Mouse (Mus musculus) CH12F3 (cell line): ENCODE measurements around the gene AC141477.1.

Experiments
- in situ Hi-C: fragments of 300-500 bp; cut with MboI; formaldehyde crosslinking; loops from 2 replicates; pipeline ENCODE4 v1.14.3; 2020; ENCODE audit warnings: low sequenced_read_pairs

AC141477.1 gene

DNA sequence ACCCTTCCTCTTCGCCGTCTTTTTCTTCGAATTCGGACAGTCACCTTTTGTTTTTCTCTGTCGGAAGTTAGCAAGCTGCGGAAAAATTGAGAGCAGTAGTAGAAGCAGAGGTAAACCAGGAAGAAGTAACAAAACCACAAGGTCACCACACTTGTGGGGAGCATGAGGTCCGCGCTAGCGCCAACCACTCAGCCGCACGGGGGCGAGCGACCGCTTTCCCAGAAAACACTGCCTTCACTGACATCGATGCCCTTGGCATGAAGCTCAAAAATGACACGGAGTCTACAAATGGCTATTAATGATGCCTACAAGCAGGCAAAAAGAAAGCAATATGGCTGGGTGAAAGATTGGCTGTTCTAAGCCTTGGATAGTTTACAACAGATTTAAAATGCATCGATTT lies at the start of gene AC141477.1:
TSS of gene AC141477.1 (minus strand) at position 164 of the 400 bp plus-strand sequence.
- in situ Hi-C loops: no loop called here

DNA sequence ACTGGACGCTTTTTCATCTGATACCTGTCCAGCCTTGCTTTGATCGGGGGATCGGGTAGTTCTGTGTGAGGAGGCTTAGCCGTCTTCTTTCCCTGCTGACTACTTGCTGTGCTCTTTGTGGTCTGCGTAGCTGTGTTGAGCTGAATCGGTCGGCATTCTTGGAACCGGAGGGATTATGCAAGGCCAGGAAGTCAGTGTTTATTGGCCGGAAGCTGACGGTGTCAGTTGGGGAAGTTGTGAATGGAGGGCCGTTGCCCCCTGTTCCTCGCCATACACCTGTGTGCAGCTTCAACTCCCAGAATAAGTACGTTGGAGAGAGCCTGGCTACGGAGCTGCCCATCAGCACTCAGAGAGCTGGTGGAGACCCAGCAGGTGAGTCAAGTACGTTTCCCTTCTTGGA lies 49.0 kb upstream of the AC141477.1 start:
- in situ Hi-C loops: no loop called here

DNA sequence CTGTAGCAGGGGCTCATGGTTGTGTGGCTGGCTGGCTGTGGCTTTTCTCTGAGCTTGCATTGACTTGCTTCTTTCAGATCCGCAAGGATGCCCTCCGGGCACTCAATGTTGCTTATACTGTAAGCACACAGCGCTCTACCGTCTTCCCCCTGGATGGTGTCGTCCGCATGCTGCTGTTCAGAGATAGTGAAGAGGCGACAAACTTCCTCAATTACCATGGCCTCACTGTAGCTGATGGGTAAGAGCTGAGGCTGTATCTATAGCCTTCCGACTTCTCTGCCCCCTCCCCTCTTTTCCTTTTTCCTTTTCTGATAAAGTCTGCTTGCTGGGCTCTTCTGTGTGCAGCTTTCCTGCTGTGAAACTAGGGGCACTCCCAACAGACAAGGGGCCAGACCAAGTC lies 48.0 kb upstream of the AC141477.1 start:
- in situ Hi-C loops: no loop called here

DNA sequence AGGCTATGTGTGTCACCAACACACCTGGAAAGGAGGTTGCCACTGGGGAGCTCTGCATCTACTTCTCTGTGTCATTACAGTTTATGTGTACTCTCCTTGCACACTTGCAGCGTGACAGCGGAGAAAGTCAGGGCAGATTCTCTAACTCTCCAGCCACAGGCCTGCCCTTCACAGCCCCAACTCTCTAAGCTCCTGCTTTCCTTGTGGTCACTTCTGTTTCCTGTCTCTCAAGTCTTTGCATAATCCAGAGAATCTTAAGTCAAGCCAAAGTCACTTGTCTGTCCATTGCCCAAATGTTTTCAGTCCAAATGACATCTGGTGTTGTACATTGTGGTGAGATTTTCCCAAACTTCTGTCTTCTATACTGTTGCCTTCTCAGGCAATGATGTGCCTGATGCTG lies 46.1 kb upstream of the AC141477.1 start:
- in situ Hi-C loops: no loop called here

DNA sequence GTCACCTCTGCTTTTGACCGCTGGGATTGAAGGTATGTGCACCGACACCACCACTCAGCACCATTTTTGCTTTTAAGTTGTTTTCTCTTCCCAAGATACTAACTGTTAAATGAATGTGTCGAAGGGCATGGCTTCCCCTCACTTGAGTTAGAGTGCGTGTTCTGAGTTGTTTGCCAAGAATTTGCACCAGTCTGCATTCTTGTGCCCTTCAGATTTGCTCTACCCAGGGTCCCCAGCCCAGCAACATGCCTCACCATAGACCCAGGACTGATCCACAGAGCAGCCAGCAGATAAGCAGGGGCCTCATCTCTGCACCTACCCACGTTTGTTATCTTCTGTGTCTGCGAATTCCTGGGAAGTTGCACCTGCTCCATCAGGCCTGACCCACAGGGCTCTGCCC lies 41.2 kb upstream of the AC141477.1 start:
- in situ Hi-C loops: no loop called here

DNA sequence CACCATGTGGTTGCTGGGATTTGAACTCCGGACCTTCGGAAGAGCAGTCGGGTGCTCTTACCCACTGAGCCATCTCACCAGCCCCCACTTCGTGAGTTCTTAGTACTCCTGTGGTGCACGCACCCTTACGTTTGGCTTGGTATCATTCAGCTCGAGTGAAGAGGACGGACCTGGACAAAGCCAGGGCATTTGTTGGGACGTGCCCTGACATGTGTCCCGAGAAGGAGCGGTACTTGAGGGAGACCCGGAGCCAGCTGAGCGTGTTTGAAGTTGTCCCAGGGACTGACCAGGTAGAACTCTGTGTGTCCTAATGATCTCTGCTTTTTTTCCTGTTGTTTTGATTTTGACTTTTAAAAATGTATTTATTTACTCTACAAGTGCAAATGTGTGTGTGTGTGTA lies 40.6 kb upstream of the AC141477.1 start:
- in situ Hi-C loops: no loop called here

DNA sequence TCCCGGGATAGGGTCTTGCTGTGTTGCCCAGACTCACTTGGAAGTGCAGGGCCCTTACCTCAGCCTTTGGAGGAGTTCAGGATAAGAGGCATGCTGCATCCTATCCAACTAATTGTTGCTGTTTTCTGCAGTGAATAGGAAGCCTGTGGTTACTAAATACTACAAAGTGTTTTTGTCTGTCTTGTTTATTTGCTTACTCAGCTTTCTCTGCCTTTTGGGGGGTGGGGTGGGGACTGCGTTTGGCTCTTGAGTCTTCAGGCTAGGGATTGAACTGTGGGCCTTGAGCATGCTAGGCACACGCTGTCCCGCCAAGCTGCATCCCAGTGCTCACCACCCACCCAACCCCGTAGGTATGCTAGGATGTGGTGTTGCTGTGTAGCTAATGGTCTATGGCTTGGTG lies 33.5 kb upstream of the AC141477.1 start:
- in situ Hi-C loops: no loop called here

DNA sequence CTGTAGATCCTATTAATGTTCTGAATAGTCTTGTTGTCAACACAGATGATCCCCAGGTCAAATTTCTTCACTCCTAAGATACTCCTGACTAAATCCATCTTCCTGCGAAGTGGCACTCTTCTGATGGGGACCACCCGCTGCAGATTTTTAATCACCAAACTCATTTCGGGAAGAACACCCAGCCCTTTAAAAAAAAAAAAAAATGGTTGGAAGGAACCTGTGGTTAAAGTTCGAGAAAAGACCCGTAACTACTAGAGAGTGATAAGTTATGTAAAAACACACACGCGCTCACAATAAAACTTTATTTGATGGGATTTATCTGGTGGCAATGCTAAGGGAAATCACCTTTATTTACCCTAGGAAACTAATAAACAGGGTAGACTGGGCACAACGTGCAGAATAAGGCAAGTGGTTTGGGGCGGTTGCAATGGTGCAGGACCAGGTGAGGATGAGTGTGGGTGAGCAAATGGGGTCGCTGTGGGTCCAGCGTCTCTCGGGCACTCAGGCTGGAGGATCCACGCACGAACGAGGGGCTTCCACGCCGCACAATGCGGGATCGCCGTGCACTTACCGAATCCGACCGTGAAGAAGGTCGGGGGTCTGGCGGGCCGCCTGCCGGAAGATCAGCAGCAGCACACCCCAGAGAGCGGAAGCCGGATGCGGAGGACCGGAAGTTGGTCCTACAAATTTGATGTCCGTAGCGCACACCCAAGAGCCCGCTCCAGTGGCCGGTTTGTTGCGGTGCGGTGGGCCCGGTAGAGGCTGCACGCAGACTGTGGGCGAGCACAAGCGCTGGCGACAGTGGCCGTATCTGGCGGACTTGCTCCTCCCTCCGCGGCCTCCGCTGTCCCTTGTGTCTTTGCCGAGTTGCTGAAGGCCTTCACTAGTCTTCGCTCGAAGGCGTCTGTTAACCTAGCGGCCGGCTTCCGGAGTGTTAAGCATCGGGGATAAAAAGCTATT lies 28.2 kb upstream of the AC141477.1 start, which contains the start of the genes Mcm3ap and Ybey:
TSS of gene Mcm3ap (plus strand) at position 725 of the 960 bp plus-strand sequence.
TSS of gene Ybey (minus strand) at position 912 of the 960 bp plus-strand sequence.
- in situ Hi-C loops: no loop called here

DNA sequence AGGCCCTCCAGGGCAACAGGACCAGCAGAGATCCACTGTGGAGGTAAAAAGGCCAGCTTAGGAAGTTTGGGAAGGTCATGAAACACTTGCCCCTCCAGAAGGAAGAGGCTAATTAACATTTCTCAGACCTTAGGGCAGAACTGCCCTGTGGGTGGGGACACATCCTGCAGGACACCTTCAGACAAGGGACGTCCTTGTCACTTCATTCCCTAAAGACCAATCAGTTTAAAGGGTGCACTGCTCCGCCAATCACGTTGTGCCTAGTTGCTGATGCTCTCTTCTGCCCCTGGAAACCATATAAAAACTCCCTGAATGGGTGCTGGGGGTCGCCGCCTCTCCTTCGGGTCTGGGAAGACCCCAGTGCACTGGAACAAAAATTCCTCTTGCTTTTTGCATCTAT lies 22.5 kb upstream of the AC141477.1 start:
- in situ Hi-C loops: no loop called here

DNA sequence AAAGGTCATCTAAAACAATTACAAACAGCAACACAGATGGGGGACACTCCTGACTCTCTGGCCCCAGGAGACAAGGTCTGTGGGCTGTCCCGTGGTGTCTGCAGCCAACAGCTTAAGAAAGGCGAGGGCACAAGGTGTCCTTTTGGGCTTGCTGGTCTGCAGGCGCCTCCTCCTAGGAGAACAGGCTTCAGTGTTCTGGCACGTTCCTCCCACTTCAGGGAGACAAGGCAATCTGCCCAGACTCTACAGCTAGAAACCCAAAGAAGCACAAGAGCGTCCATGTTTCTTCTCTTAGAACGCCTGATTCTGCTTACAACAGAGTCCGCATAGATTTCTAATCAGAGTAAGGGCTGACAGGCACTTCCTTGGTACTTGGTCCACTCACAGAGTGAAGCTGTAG lies 22.1 kb upstream of the AC141477.1 start:
- in situ Hi-C loops: no loop called here

DNA sequence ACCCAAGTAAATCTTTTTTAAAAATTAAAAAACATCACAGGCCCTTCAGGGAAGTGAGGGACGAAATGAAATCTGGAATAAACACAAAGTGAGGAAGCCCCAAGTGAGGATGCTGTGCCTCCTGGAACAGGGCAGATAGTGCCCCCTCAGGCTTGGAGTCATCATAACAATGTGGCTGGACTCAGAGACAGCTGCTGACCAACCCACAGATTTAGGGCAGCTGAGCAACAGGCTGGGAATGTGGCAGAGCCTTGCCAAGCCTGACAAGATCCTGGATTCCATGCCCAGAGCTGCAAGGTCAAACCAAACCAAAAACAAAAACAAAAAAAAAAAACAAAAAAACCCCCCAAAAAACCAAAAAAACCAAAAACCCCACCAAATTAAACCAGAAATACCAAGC lies 21.0 kb upstream of the AC141477.1 start:
- in situ Hi-C loops: no loop called here

GRCm38 (mm10) chr10:76455289-76455688 lies 15.0 kb upstream of the AC141477.1 start:
- in situ Hi-C loops: no loop called here

GRCm38 (mm10) chr10:76448851-76449250 lies 8.6 kb upstream of the AC141477.1 start, which contains the start of gene 2610028H24Rik:
2610028H24Rik (plus strand) TSS chr10:76449081.
- in situ Hi-C loops: no loop called here

DNA sequence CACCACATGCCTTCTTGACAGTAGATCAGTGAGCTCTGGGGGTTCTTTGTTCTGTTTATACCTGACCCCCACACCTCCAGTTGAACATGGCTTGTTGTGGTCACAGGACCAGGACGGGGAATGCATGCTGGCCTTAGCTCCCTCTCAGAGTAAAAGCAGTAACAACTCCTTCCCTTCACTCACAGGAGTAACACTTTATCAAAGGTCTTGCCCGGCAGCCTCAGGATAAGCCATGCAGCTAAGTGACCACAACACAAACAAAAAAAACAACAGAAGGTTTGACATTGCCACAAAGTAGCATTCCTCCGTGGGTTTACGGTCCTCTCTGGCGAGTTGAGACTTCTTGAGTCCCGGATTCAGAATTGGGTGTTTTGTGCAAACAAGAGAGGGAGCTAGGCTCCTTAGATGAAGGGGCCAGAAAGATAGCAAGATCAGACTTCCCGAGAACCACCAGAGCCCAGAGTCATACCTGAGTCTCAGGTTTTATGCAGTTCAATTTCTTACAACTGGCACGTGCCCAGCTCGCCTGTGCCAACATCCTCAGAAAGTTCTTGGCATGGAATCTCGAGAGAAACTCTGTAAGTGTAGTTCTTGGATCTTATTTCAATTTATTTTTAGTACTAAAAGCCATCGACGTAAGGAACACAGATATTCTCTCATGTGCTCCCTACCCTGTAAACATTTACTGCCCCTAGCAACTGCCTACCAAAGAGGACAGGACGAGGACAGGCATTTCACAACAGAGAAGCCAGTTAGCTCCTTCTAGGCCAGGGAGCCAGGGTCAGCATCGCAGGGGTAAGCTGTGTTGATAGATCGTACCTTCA lies 7.4 kb upstream of the AC141477.1 start:
- in situ Hi-C loops: no loop called here

- in situ Hi-C loops: no loop called here
Measured at GRCm38 (mm10) chr10:76445996-76446681, 5.9 kb upstream of the AC141477.1 start.

- in situ Hi-C loops: no loop called here
Measured at GRCm38 (mm10) chr10:76442178-76443088, 2.2 kb upstream of the AC141477.1 start, which contains the start of gene Pcnt. Pcnt (minus strand) TSS chr10:76442786.

DNA sequence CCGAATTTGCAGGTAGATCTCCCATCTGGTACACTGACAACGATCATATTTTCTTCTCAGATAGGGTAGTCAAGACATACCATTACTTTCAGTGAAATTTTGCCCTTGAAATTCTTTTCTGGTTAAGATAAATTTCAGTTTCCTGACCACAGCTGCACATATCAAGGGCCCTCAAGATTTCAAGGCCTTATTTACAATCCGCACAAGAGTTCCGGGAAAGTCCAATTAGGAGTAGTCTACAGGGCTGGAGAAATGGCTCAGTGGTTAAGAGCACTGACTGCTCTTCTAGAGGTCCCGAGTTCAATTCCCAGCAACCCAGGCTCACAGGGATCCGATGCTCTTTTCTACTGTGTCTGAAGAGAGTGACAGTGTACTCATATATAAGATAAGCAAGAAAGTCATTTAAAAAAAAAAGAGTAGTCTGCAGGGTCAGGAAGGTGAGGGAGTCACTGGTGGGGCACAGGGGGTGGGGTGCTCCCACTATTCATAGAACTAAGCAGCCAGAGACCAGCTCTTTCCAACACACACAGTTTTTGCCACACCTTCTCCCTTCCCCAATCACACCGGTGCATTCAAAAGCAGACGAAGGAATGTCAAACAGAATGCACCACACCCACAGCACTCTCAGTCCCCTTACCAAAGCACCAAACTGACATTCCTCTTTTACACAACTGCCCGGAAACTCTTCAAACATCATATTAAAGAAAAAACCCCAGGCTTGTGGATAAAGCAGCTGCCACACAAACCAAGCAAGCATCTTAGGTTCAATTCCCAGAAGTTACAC lies 945 bp downstream of the AC141477.1 start:
- in situ Hi-C loops: no loop called here

DNA sequence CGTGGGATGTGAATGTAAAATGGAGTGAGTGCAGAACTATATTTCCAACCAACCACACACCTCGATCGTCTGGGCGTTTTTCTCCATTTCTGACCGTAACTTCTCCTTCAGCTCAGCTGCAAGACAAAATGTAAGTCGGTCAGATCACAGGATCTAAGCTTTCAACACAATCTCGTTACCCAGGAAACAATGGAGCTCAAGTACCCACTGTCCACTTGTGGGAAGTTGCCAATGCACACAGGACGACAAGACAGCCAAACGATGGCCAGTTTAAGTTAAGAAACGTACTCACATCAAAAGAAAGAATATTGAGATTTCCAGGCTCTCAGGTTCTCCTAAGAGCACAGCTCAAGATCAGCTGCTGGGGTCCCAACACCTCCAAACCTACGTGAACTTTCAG lies 6.3 kb downstream of the AC141477.1 start:
- in situ Hi-C loops: no loop called here

- in situ Hi-C loops: no loop called here
Measured at GRCm38 (mm10) chr10:76425674-76426073, 14.6 kb downstream of the AC141477.1 start.
